9 mouse cellular contexts compared by ENCODE assay signal in genomic region chr6:116386045-116386415, GRCm38 (mm10). TPM values are rescaled to one million over a fixed set of nuclear protein-coding genes. Genes with fewer than 3 reads are reported as not detected.
A peak's percentile ranks its signal among the peaks of the same experiment; 100 is the strongest.
DNase-seq lines count a peak whose midpoint lies in the region; ATAC-seq and TF ChIP-seq lines count a peak whose summit lies in the region.
"Had no signal": no experiment of that assay in that cellular context is flagged by ENCODE, and none has a peak within 500 bp of the region (broad histone marks: within the 10 kb centered on the region; RNA-seq: fewer than 3 reads in every experiment).

No protein-coding gene starts in this region.

- no peaks in the 10 kb centered on the region for H3K36me3 ChIP-seq in heart, embryonic 12.5 days
- H3K36me3 ChIP-seq in forebrain, embryonic 10.5 days (replicated peaks): no peaks in the 10 kb centered on the region
- H3K36me3 ChIP-seq in kidney, adult 2 months (ENCODE audit: control insufficient read depth, insufficient read depth, low read length): no peaks in the 10 kb centered on the region
- H3K36me3 ChIP-seq in midbrain, embryonic 14.5 days (ENCODE audit: control insufficient read depth, insufficient read depth, low read length): no peaks in the 10 kb centered on the region
- H3K36me3 ChIP-seq: limb, embryonic 13.5 days had no signal

- no peak overlapping the region for H3K4me3 ChIP-seq in heart, embryonic 12.5 days
- H3K4me3 ChIP-seq in forebrain, embryonic 10.5 days: no peak overlapping the region
- H3K4me3 ChIP-seq in kidney, adult 2 months (ENCODE audit: insufficient read depth, low read depth, low read length): no peak overlapping the region
- H3K4me3 ChIP-seq in midbrain, embryonic 14.5 days (replicated peaks; ENCODE audit: low read depth, low read length): no peak overlapping the region
- no peak overlapping the region for H3K4me3 ChIP-seq in gastrocnemius, adult 2 months
- H3K4me3 ChIP-seq: limb, embryonic 13.5 days had no signal

- no peak for TF ChIP-seq CTCF in kidney, adult 2 months (conservative IDR thresholded peaks at IDR 0.05; ENCODE audit: insufficient read depth, insufficient read length, low read depth, low read length)
- TF ChIP-seq CTCF in gastrocnemius, adult 2 months (IDR thresholded peaks at IDR 0.05): no peak

- no peaks in the 10 kb centered on the region for H3K9me3 ChIP-seq in heart, embryonic 12.5 days (replicated peaks)
- H3K9me3 ChIP-seq in forebrain, embryonic 10.5 days: no peaks in the 10 kb centered on the region
- H3K9me3 ChIP-seq in midbrain, embryonic 14.5 days (ENCODE audit: control insufficient read depth, low read length): no peaks in the 10 kb centered on the region
- H3K9me3 ChIP-seq: limb, embryonic 13.5 days had no signal

- H3K9ac ChIP-seq in heart, embryonic 12.5 days: no peak overlapping the region
- peak overlapping the region; percentile 21; the same call in 1 of the 2 replicates for H3K9ac ChIP-seq in midbrain, embryonic 14.5 days (replicated peaks; ENCODE audit: low read length)
- H3K9ac ChIP-seq: limb, embryonic 13.5 days had no signal

- H3K4me1 ChIP-seq in heart, embryonic 12.5 days (replicated peaks): peaks cover 18% of the 10 kb centered on the region
- peaks cover 17% of the 10 kb centered on the region for H3K4me1 ChIP-seq in forebrain, embryonic 10.5 days
- peaks cover 24% of the 10 kb centered on the region for H3K4me1 ChIP-seq in kidney, adult 2 months (ENCODE audit: control insufficient read depth, insufficient read depth, low read length)
- H3K4me1 ChIP-seq in midbrain, embryonic 14.5 days (ENCODE audit: control insufficient read depth, insufficient read depth, low read length): peaks cover 27% of the 10 kb centered on the region

- DNase-seq in heart, adult 11 months: peak; percentile 73
- DNase-seq in forebrain, embryonic 10.5 days (ENCODE audit: extremely low spot score, low spot score): no peak
- DNase-seq in kidney, adult 2 months: peak; percentile 81
- DNase-seq in midbrain, embryonic 14.5 days: peak; percentile 57
- DNase-seq in gastrocnemius, adult 2 months: no peak
- DNase-seq in frontal cortex, postnatal 36 days (ENCODE audit: low spot score in 2 of 2): no peak

- intact Hi-C loops in gastrocnemius, adult 2 months (cut with DNase I): no loop called here

- ATAC-seq in heart, embryonic 12.5 days (ENCODE audit: insufficient number of reproducible peaks, low FRiP score): no peak
- ATAC-seq in midbrain, embryonic 14.5 days (ENCODE audit: low FRiP score, low TSS enrichment): peak; percentile 69; the same call in 1 of the 2 replicates
- no peak for ATAC-seq in megakaryocyte-erythroid progenitor cell, adult 5-6 weeks (replicated peaks; ENCODE audit: low FRiP score, low TSS enrichment, poor library complexity, severe bottlenecking)

- WGBS in heart, embryonic 12.5 days: 36% methylated on average over 4 of the region's 4 CpGs
- WGBS in forebrain, embryonic 10.5 days: 32% methylated on average over 4 of the region's 4 CpGs
- WGBS in kidney, adult 2 months: 29% methylated on average over 4 of the region's 4 CpGs
- 24% methylated on average over 4 of the region's 4 CpGs for WGBS in midbrain, embryonic 14.5 days

- TF ChIP-seq POLR2A in kidney, adult 2 months (IDR thresholded peaks at IDR 0.05; ENCODE audit: low read depth, low read length): no peak

- H3K27ac ChIP-seq in heart, embryonic 12.5 days (ENCODE audit: poor library complexity, severe bottlenecking): no peak overlapping the region
- 0 out of 2 replicates have a peak overlapping the region, but pooled peaks have one; percentile 21 for H3K27ac ChIP-seq in forebrain, embryonic 10.5 days
- peak overlapping the region; percentile 37 for H3K27ac ChIP-seq in kidney, adult 2 months (ENCODE audit: insufficient read depth, low read depth, low read length)
- H3K27ac ChIP-seq in midbrain, embryonic 14.5 days (replicated peaks; ENCODE audit: low read depth, low read length): peak overlapping the region; percentile 69
- no peak overlapping the region for H3K27ac ChIP-seq in gastrocnemius, adult 2 months
- H3K27ac ChIP-seq: limb, embryonic 13.5 days had no signal

- H3K4me2 ChIP-seq in heart, embryonic 12.5 days: no peak overlapping the region
- peak overlapping the region; percentile 37 for H3K4me2 ChIP-seq in midbrain, embryonic 14.5 days (ENCODE audit: low read length)
- H3K4me2 ChIP-seq: limb, embryonic 13.5 days had no signal

- H3K27me3 ChIP-seq in heart, embryonic 12.5 days (replicated peaks): no peaks in the 10 kb centered on the region
- H3K27me3 ChIP-seq in forebrain, embryonic 10.5 days (ENCODE audit: poor library complexity, severe bottlenecking): no peaks in the 10 kb centered on the region
- no peaks in the 10 kb centered on the region for H3K27me3 ChIP-seq in kidney, adult 2 months (replicated peaks; ENCODE audit: control insufficient read depth, insufficient read depth, low read length)
- H3K27me3 ChIP-seq in midbrain, embryonic 14.5 days (ENCODE audit: control insufficient read depth, insufficient read depth, low read length): no peaks in the 10 kb centered on the region
- H3K27me3 ChIP-seq: limb, embryonic 13.5 days had no signal

RNA-seq across cellular contexts. Expression of gene March8, which starts 48.2 kb away (rescaled TPM):
- polyA plus RNA-seq in heart, embryonic 12.5 days (2016; fragmentation: Nextera tagmentation; extraction: Ambion mirVana): 35.3 and 35.7 TPM in 2 replicates
- 25.3 TPM in 2 replicates for polyA plus RNA-seq in forebrain, embryonic 10.5 days (2016; fragmentation: Nextera tagmentation; extraction: Ambion mirVana)
- 112 and 126 TPM in 2 replicates for polyA plus RNA-seq in kidney, adult 2 months (2012; rRNA removed)
- 78.2 and 81.0 TPM in 2 replicates for polyA plus RNA-seq in midbrain, embryonic 14.5 days (2014; fragmentation: Nextera tagmentation; extraction: Ambion mirVana)
- total RNA-seq in gastrocnemius, adult 2 months (2021): 10 to 100 TPM; 26.8 to 31.1 TPM
- 48.1 and 51.8 TPM in 2 replicates for total RNA-seq in megakaryocyte-erythroid progenitor cell, adult 5-6 weeks (2014; fragmentation: Nextera tagmentation)
- total RNA-seq in megakaryocyte-erythroid progenitor cell, adult 5-6 weeks (2017): 47.0 and 51.0 TPM in 2 replicates

Comparison
In these comparisons a context has a peak if more than half of its experiments do, and no peak if none do; other contexts are left out.
1. DNase-seq: peak in heart, adult 11 months (single experiment), kidney, adult 2 months (single experiment) and midbrain, embryonic 14.5 days (single experiment); none in forebrain, embryonic 10.5 days (single experiment), gastrocnemius, adult 2 months (single experiment) and frontal cortex, postnatal 36 days (0 of 2).
2. H3K27ac ChIP-seq: peak in forebrain, embryonic 10.5 days (single experiment), kidney, adult 2 months (single experiment) and midbrain, embryonic 14.5 days (single experiment); none in heart, embryonic 12.5 days (single experiment) and gastrocnemius, adult 2 months (single experiment).